Mouse (Mus musculus) myocyte (in vitro differentiated cells): ENCODE measurements at regions not wholly inside any gene's neighbourhood (a gene's known extent, or its start where the extent isn't known, plus 50 kb on each side); places are given as distances from the start of the nearest gene placed in this dataset.

Experiments
- E2F4 ChIP-seq: IDR thresholded peaks from one replicate; pipeline ENCODE4 v1.6.1; 2011; ENCODE audit warnings: mild to moderate bottlenecking, control low read depth, moderate library complexity; ENCODE audit not compliant: insufficient read depth
- MYOG ChIP-seq, 3 experiments: IDR thresholded peaks; one replicate each; pipeline ENCODE4 v1.6.1; 2011; ENCODE audit warnings: control low read depth in 2 of 3, low read depth in 2 of 3, mild to moderate bottlenecking in 2 of 3; ENCODE audit not compliant: insufficient read length in 2 of 3, control insufficient read depth in 1 of 3, insufficient read depth in 1 of 3
- POLR2A ChIP-seq: IDR thresholded peaks from one replicate; pipeline ENCODE4 v1.6.1; 2011; ENCODE audit warnings: low read depth, mild to moderate bottlenecking, control low read depth, moderate library complexity; ENCODE audit not compliant: insufficient read length
- POLR2AphosphoS2 ChIP-seq: IDR thresholded peaks from one replicate; pipeline ENCODE4 v1.6.1; 2011; ENCODE audit warnings: low read depth, control low read depth; ENCODE audit not compliant: insufficient read length
- TCF12 ChIP-seq: IDR thresholded peaks from one replicate; pipeline ENCODE4 v1.6.1; 2011; ENCODE audit warnings: mild to moderate bottlenecking, control low read depth; ENCODE audit not compliant: poor library complexity, insufficient read depth, severe bottlenecking
- USF1 ChIP-seq: IDR thresholded peaks from one replicate; pipeline ENCODE4 v1.6.1; 2011; ENCODE audit warnings: low read depth, mild to moderate bottlenecking, control low read depth, moderate library complexity

GRCm38 (mm10) chr12:25958584-25958983, 456.5 kb downstream of the Rnf144a start:
- TF ChIP-seq MYOG (IDR thresholded peaks at IDR 0.05; ENCODE audit: control insufficient read depth in 1 of 3, insufficient read depth in 1 of 3, insufficient read length in 2 of 3, low read depth in 2 of 3) (no peak), TCF12 (no peak), POLR2A (no peak), E2F4 (no peak), POLR2AphosphoS2 (no peak), USF1 (no peak)
